Mouse (Mus musculus): ENCODE measurements around the gene Gng5. TPM values are rescaled to one million over a fixed set of nuclear protein-coding genes. Genes with fewer than 3 reads are reported as not detected.

The Gng5 gene
- polyA plus RNA-seq, 1 experiment from 2014 or later: 956 TPM

Other genes starting within 250 kb of the Gng5 start
- gene Ssx2ip, start 95.2 kb upstream of the Gng5 start, polyA plus RNA-seq (2014; fragmentation: Nextera tagmentation; extraction: Ambion mirVana): 28.1 and 28.8 TPM in 2 replicates
- gene Ctbs, start 50.0 kb upstream of the Gng5 start, polyA plus RNA-seq (2014; fragmentation: Nextera tagmentation; extraction: Ambion mirVana): 5.3 and 5.5 TPM in 2 replicates
- 4.8 and 5.7 TPM in 2 replicates for gene Spata1, start 54 bp upstream of the Gng5 start, polyA plus RNA-seq (2014; fragmentation: Nextera tagmentation; extraction: Ambion mirVana)
- 65.1 and 69.8 TPM in 2 replicates for gene Rpf1, start 21.6 kb downstream of the Gng5 start, polyA plus RNA-seq (2014; fragmentation: Nextera tagmentation; extraction: Ambion mirVana)
- gene Uox, start 70.6 kb downstream of the Gng5 start, polyA plus RNA-seq (2014; fragmentation: Nextera tagmentation; extraction: Ambion mirVana): not detected in 2 replicates
- not detected in 2 replicates for gene Dnase2b, start 115.8 kb downstream of the Gng5 start, polyA plus RNA-seq (2014; fragmentation: Nextera tagmentation; extraction: Ambion mirVana)
- gene 4930503B20Rik, start 151.5 kb downstream of the Gng5 start, polyA plus RNA-seq (2014; fragmentation: Nextera tagmentation; extraction: Ambion mirVana): not detected in 2 replicates
- gene Samd13, start 185.8 kb downstream of the Gng5 start, polyA plus RNA-seq (2014; fragmentation: Nextera tagmentation; extraction: Ambion mirVana): 0.46 and 0.91 TPM in 2 replicates